Mouse (Mus musculus): ENCODE measurements at regions not wholly inside any gene's neighbourhood (a gene's known extent, or its start where the extent isn't known, plus 50 kb on each side); places are given as distances from the start of the nearest gene placed in this dataset.

DNA sequence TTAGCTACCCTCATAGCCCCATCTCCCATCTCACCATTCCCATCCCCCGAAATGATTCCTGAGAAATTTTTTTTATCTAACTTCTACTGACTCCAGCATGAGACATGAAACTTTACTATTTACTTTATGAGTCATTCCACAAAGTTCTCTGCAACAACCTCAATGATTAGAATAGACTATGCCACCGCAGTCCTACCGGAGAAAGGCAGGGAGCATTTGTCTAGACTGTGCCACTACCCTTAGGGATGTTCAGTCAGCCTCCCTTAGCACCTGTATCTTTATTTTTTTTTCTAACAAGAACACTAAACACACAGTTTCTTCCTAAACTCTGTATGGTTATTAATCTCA, 433.2 kb downstream of the Gsdmc2 start:
- no peak for DNase-seq
- intact Hi-C loops (cut with DNase I): no loop called here

GRCm38 (mm10) chr15:63410994-63411770, 433.8 kb downstream of the Gsdmc2 start:
- intact Hi-C loops (cut with DNase I): no loop called here
- no peak for DNase-seq

- intact Hi-C loops (cut with DNase I): no loop called here
- DNase-seq: no peak
Observed at GRCm38 (mm10) chr15:63400445-63400844, 444.5 kb downstream of the Gsdmc2 start.

DNA sequence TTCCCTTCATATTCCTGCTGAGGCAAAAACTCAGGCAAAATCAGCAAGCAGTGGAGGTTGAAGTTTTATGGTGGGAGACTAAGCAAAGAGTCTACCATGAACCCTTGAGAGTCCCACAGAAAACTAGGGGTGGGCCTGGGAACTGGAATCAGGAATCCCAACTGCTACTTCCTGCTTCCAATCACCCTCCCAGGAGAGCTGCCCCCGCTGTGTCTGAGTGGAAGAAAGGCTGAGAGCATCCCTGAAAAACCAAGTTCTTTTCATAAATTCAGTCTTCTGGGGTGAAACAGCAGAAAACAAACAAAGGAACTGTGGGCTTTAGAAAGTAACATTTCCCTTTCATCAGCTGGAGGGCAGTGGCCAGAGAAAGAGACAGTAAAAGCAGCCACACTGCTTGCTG, 445.0 kb downstream of the Gsdmc2 start:
- DNase-seq: peak in 1 of 2 experiments; percentile 3

GRCm38 (mm10) chr15:63397485-63397884, 447.5 kb downstream of the Gsdmc2 start:
- no peak for DNase-seq
- intact Hi-C loops (cut with DNase I): no loop called here

More for the DNA sequence above, 445.0 kb downstream of the Gsdmc2 start:
- intact Hi-C loops (cut with DNase I): no loop called here

DNA sequence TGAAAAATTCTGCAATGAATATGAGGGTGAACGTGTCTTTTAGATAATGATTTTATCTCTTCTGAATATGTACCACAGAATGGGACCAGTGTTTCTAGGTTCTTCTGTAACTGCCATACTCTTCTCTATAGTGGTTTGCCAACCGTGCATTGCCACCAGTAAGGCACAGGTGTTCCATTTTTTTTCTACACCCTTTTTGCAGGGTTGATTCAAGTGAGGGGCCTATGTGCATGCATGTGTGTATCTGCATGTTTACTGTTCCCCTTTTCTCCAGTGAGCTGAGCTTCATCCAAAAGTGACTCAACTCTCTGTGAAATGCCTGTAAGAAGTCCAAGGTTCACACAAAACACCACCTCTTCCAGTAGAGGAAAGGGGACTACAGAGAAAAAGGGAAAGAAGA, 467.7 kb downstream of the Gsdmc2 start:
- intact Hi-C loops (cut with DNase I): no loop called here
- no peak for DNase-seq

DNA sequence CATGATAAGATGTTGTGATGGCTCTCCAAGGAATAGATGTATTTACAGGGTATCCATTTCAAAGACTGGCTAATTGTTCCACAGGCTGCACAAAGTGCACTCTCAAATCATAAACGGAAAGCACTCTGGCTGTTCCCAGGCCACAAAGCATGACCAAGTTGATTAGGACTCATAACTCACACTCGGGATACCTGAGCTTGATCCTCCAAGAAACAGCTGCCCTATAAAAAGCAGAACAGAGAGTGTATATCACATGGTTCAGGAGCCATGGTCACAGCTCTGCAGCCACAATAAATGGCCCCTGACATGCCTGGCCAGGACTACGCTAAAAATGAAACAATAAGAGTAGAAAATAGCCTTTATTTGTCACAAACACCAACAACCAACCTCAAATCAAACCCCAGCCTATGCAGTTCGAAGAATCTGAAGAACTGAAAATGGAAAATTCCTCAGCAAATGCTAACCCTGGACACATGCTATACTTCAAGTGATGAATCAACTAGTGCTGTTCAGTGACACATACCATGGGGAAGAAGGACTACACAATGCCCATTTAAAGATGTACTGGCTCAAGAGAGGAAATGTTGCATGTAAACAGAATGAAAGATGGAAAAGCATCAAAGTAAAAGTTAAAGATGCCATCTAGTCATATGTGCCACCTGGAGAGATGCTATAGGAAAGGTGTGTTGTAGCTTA, 473.5 kb downstream of the Gsdmc2 start:
- intact Hi-C loops (cut with DNase I): no loop called here

GRCm38 (mm10) chr15:63364473-63364872, 480.5 kb downstream of the Gsdmc2 start:
- intact Hi-C loops (cut with DNase I): no loop called here
- peak in 1 of 2 experiments; percentile 10 for DNase-seq

More for the DNA sequence above, 473.5 kb downstream of the Gsdmc2 start:
- DNase-seq: no peak

DNA sequence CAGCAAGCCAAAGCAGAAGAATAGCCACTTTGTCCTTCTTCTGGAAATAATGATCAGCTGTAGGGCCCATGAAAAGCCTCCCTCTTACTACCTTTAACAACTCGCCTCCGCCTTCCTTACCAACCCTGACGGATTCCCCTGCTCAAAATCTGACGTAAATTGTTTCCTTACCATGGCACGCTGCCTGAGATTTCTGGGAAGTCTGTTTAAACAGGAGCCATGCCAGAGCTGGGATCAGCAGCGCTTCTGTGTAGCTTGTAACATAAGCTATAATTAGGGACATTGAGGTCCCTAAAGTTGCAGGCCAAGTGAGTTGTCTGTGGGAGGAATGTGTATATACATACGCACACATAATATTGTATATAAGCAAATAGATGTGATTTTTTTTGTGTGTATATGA, 484.6 kb downstream of the Gsdmc2 start:
- DNase-seq: peak in 1 of 2 experiments; percentile 13
- intact Hi-C loops (cut with DNase I): no loop called here

GRCm38 (mm10) chr15:63341730-63342129, 503.2 kb downstream of the Gsdmc2 start:
- no peak for DNase-seq

GRCm38 (mm10) chr15:63340322-63341060, 504.5 kb downstream of the Gsdmc2 start:
- intact Hi-C loops (cut with DNase I): no loop called here
- peak; percentile 39 to 53 for DNase-seq

More at GRCm38 (mm10) chr15:63341730-63342129, 503.2 kb downstream of the Gsdmc2 start:
- intact Hi-C loops (cut with DNase I): no loop called here

DNA sequence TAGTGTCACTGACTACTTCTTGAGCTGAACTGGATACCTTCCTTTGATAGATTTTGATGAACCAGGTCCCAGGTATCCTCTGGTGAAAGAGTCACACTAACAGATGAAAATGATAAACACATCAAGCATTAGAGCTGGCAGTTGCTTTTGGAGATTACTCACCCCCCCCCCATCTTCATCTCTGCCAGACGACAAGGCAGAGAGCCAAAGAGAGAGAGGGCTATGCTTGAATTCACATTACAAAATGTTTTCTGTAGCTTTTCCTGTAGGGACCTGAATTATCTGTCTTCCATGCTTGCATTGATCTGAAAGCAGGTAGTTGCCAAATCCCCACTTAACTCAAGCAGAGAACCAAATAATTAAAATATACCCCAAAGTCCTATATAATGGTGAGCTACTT, 525.3 kb downstream of the Gsdmc2 start:
- DNase-seq: no peak
- intact Hi-C loops (cut with DNase I): no loop called here

DNA sequence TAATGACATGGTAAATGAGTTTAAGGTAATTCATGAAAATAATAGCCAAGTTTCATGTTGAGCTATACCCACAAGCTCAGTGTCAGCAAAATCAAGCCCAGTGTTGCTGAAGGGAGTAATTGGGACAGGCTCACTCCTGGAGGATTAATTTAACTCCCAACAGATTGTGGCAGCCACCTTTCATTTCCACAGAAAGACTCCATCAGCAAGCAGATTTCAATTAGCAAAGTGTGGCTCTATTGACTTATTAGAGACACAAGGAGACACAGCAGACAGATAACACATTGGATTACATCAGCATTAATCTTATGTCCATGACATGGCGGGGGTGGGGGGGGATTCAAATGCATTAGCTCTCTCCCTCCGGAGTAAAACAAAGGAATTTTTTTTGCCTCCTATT, 534.6 kb downstream of the Gsdmc2 start:
- intact Hi-C loops (cut with DNase I): no loop called here
- no peak for DNase-seq

GRCm38 (mm10) chr15:63299311-63299710, 545.7 kb downstream of the Gsdmc2 start:
- DNase-seq: no peak
- intact Hi-C loops (cut with DNase I): no loop called here

DNA sequence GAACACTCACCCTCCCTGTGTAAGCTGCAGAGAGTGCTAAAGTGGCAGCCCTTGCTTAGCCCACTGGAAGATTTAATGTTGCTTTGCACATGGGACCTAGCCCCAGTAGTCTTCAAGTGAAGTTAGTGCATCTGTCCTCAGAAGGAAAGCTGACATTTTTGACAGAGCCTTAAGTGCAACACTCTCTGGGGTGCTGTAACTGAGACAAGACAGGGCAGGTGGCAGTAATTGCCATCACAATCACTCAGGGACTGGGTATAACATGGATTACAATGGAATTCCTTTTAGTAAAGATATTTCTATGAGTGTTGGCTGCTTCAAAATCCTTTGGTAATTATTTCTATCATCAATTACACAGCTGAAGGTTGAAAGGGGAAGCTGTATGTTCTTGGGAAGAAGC, 556.4 kb downstream of the Gsdmc2 start:
- intact Hi-C loops (cut with DNase I): no loop called here
- no peak for DNase-seq

GRCm38 (mm10) chr15:63286026-63286425, 559.0 kb downstream of the Gsdmc2 start:
- DNase-seq: no peak
- intact Hi-C loops (cut with DNase I): no loop called here

DNA sequence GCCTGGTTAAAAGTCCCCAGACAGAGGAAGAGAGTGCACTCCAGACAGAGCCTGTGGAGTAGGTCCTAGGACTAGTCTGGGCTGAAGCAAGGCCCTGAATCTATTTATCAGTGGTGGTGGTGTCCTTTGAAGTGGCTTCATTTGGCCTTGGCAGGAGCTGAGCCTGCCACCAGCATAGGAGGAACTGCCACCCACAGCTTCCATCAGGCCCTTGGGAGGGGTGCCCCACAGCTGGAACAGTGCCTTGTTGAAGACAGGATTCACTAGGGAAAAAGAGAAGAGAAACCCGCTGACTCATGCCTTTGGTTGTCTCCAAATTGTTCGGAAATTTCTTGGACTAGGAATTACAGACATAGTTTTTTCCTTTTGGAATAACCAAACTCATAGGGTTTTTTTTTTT, 574.6 kb downstream of the Gsdmc2 start:
- DNase-seq: peak; percentile 7 to 21
- intact Hi-C loops (cut with DNase I): no loop called here

- DNase-seq: no peak
- intact Hi-C loops (cut with DNase I): no loop called here
Observed at GRCm38 (mm10) chr15:63265845-63266244, 579.1 kb downstream of the Gsdmc2 start.

DNA sequence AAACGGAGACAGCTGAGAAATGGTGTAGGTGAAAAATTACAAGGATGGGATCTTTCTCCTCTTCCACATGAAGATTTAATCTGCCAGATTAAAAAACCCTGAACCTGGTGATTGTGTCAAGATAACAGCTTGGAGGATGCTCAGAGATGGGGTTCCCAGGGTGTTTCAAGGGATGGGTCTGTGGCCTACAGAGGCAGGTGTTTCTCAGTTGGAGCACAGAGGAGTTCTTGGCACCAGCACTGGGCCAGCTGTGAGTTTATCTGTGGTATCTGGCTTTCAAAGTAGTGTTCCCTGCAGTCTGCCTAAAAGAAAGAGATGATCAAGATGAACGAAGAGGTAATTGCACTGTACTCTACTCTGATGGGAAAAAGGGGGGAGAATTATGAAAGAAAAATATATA, 589.2 kb downstream of the Gsdmc2 start:
- intact Hi-C loops (cut with DNase I): no loop called here
- DNase-seq: no peak

- intact Hi-C loops (cut with DNase I): no loop called here
- no peak for DNase-seq
Observed at GRCm38 (mm10) chr15:63252781-63253340, 592.1 kb downstream of the Gsdmc2 start.

DNA sequence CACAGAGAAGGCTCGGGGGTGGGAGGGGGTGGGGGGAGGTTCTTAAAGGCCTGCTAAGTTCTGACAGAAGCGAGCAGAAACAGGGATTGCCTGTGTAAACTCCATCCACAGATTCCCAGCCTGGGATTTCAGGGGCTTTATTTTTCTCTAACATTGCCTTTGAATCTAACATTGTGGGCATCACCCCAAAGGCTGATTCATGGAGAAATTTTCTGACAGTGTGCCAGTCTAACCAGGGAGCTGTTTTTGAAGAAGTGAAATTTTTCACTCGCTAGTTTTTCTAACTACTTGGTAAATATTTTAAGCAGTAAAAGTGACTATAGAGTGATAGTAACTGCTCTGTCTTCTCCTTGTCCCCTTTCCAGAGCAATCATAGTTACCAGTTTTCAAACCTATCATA, 606.4 kb downstream of the Gsdmc2 start:
- intact Hi-C loops (cut with DNase I): no loop called here
- no peak for DNase-seq
